In the genomic region with DNA sequence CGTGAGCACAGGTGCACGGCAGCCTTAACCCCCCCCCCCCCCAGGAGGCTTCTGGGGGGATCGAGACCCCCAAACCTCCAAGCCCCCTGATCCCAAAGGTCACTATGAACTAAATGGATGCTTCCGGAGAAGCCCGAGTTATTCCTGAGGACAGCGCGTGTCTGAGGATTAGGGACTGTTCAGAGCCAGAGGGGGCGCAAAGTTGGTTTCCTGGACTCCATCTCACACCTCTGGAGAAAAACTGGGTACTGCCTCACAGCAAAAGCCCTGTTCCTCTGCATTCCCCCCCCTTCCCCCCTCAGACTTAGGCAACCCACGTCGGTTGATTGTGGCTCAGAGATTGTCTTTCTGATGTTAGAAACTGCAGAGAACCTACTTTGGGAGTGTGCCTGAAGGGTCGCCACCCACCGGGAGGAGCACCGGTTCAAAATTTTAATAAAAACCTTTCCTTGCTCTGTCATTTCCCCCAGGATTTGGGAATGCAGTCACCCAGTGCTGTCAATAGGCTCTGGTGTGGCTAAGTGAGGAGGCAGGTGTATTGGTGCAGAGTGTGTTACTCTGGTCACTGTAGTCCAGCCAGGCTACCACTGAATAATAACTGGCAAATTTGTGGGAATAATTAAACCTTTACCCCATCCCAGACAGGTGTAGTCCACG, we compare ENCODE assay signal across 8 mouse cellular contexts. TPM values are rescaled to one million over a fixed set of nuclear protein-coding genes. Genes with fewer than 3 reads are reported as not detected.
A peak's percentile ranks its signal among the peaks of the same experiment; 100 is the strongest.
DNase-seq lines count a peak whose midpoint lies in the region; ATAC-seq and TF ChIP-seq lines count a peak whose summit lies in the region.

No protein-coding gene starts in this region.

- no peak for ATAC-seq in heart, postnatal 0 days (ENCODE audit: insufficient read depth, low read depth)
- ATAC-seq in forebrain, postnatal 0 days, result peak; percentile 34

- H3K4me3 ChIP-seq in heart, postnatal 0 days (ENCODE audit: low read depth, low read length), result peak overlapping the region; percentile 86
- peak overlapping the region; percentile 93 for H3K4me3 ChIP-seq in forebrain, postnatal 0 days (ENCODE audit: low read depth, low read length)
- H3K4me3 ChIP-seq in megakaryocyte, embryonic 14.5 days (replicated peaks), result peak overlapping the region; percentile 99

- no peaks in the 10 kb centered on the region for H3K36me3 ChIP-seq in heart, postnatal 0 days (replicated peaks; ENCODE audit: control insufficient read depth, insufficient read depth, low read length)
- H3K36me3 ChIP-seq in forebrain, postnatal 0 days (ENCODE audit: insufficient read depth), result no peaks in the 10 kb centered on the region
- peaks cover 12% of the 10 kb centered on the region for H3K36me3 ChIP-seq in megakaryocyte, embryonic 14.5 days (replicated peaks; ENCODE audit: low read length)

- no peaks in the 10 kb centered on the region for H3K9me3 ChIP-seq in heart, postnatal 0 days (replicated peaks; ENCODE audit: control insufficient read depth, low read length)
- H3K9me3 ChIP-seq in forebrain, postnatal 0 days (ENCODE audit: low read length), result no peaks in the 10 kb centered on the region
- H3K9me3 ChIP-seq in megakaryocyte, embryonic 14.5 days, result no peaks in the 10 kb centered on the region

- intact Hi-C loops in heart, postnatal 14 days (cut with DNase I), result loop anchor here (5.0 kb wide), 1 partner anchor 88 kb away; no protein-coding TSS in a partner anchor

- TF ChIP-seq CTCF in heart, postnatal 0 days (IDR thresholded peaks at IDR 0.05; ENCODE audit: low read depth), result no peak
- peak; percentile 45 for TF ChIP-seq CTCF in forebrain, postnatal 0 days (IDR thresholded peaks at IDR 0.05; ENCODE audit: low read depth)

- WGBS in heart, postnatal 0 days, result 14% methylated on average over 14 of the region's 14 CpGs
- WGBS in forebrain, postnatal 0 days, result 9% methylated on average over 14 of the region's 14 CpGs

- 0 out of 2 replicates have a peak, but pooled peaks cover 3% of the 10 kb centered on the region for H3K4me1 ChIP-seq in heart, postnatal 0 days (ENCODE audit: control insufficient read depth, insufficient read depth)
- no peaks in the 10 kb centered on the region; the same call in 1 of the 2 replicates for H3K4me1 ChIP-seq in forebrain, postnatal 0 days (ENCODE audit: insufficient read depth)
- peaks cover 72% of the 10 kb centered on the region for H3K4me1 ChIP-seq in megakaryocyte, embryonic 14.5 days

- H3K27ac ChIP-seq in heart, postnatal 0 days (ENCODE audit: low read depth), result peak overlapping the region; percentile 88; the same call in 1 of the 2 replicates
- H3K27ac ChIP-seq in forebrain, postnatal 0 days (ENCODE audit: low read depth, low read length), result peak overlapping the region; percentile 97

- peak overlapping the region; percentile 98 for H3K4me2 ChIP-seq in heart, postnatal 0 days (ENCODE audit: low read depth, low read length)
- peak overlapping the region; percentile 89 for H3K4me2 ChIP-seq in forebrain, postnatal 0 days (ENCODE audit: low read depth)

- no peak for DNase-seq in heart, postnatal 0 days (ENCODE audit: low spot score)
- DNase-seq in heart, postnatal 14 days, result no peak
- peak; percentile 48 for DNase-seq in WW6 (ENCODE audit: low read depth, low spot score)
- no peak for DNase-seq in forebrain, postnatal 0 days
- no peak for DNase-seq in urinary bladder, adult 18-20 months (ENCODE audit: low spot score in 2 of 2)
- no peak for DNase-seq in T-cell, adult 2 months (ENCODE audit: low spot score)
- DNase-seq in adrenal gland, postnatal 10 days, result no peak

- TF ChIP-seq EP300 in heart, postnatal 0 days (IDR thresholded peaks at IDR 0.05; ENCODE audit: low read depth), result no peak

- peak overlapping the region; percentile 83 for H3K9ac ChIP-seq in heart, postnatal 0 days (replicated peaks; ENCODE audit: low read depth, low read length)
- peak overlapping the region; percentile 98 for H3K9ac ChIP-seq in forebrain, postnatal 0 days

- 0 out of 2 replicates have a peak, but pooled peaks cover 8% of the 10 kb centered on the region for H3K27me3 ChIP-seq in heart, postnatal 0 days (ENCODE audit: control insufficient read depth, insufficient read depth, low read length)
- 0 out of 2 replicates have a peak, but pooled peaks cover 5% of the 10 kb centered on the region for H3K27me3 ChIP-seq in forebrain, postnatal 0 days (ENCODE audit: insufficient read depth, low read length)
- H3K27me3 ChIP-seq in megakaryocyte, embryonic 14.5 days (replicated peaks), result no peaks in the 10 kb centered on the region

RNA-seq across cellular contexts. Expression of gene Slc16a6, which starts 0.8 kb away (rescaled TPM):
- total RNA-seq in heart, postnatal 0 days (2014; rRNA removed; ENCODE audit: low replicate concordance), result 11.9 and 13.2 TPM in 2 replicates
- polyA plus RNA-seq in heart, postnatal 0 days (2015; fragmentation: Nextera tagmentation; extraction: Ambion mirVana), result 4.6 and 8.2 TPM in 2 replicates
- total RNA-seq in heart, postnatal 14 days (2021), result 1 to 10 TPM; 7.3 to 7.7 TPM
- 6.8 and 9.8 TPM in 2 replicates for total RNA-seq in forebrain, postnatal 0 days (2014; rRNA removed)
- polyA plus RNA-seq in forebrain, postnatal 0 days (2015; fragmentation: Nextera tagmentation; extraction: Ambion mirVana), result 5.4 and 6.9 TPM in 2 replicates
- 23.4 and 34.7 TPM in 2 replicates for polyA plus RNA-seq in megakaryocyte, embryonic 14.5 days (2012; ENCODE audit: insufficient read depth, low replicate concordance)
- 1 to 10 TPM; 2.7 to 3.9 TPM for total RNA-seq in adrenal gland, postnatal 10 days (2021)

RNA-seq across cellular contexts. Expression of gene Arsg, which starts 1.0 kb away (rescaled TPM):
- total RNA-seq in heart, postnatal 0 days (2014; rRNA removed; ENCODE audit: low replicate concordance), result 4.3 and 5.9 TPM in 2 replicates
- polyA plus RNA-seq in heart, postnatal 0 days (2015; fragmentation: Nextera tagmentation; extraction: Ambion mirVana), result 3.8 and 4.3 TPM in 2 replicates
- total RNA-seq in heart, postnatal 14 days (2021), result 1 to 10 TPM; 2.7 to 2.8 TPM
- 5.3 and 6.5 TPM in 2 replicates for total RNA-seq in forebrain, postnatal 0 days (2014; rRNA removed)
- polyA plus RNA-seq in forebrain, postnatal 0 days (2015; fragmentation: Nextera tagmentation; extraction: Ambion mirVana), result 6.9 and 7.8 TPM in 2 replicates
- 0.88 TPM in 1 of 2 replicates, not detected in the other for polyA plus RNA-seq in megakaryocyte, embryonic 14.5 days (2012; ENCODE audit: insufficient read depth, low replicate concordance)
- 10 to 100 TPM; 10.6 to 14.2 TPM for total RNA-seq in adrenal gland, postnatal 10 days (2021)

RNA-seq across cellular contexts. Expression of gene Amz2, which starts 48.5 kb away (rescaled TPM):
- total RNA-seq in heart, postnatal 0 days (2014; rRNA removed; ENCODE audit: low replicate concordance), result 36.9 and 65.6 TPM in 2 replicates
- polyA plus RNA-seq in heart, postnatal 0 days (2015; fragmentation: Nextera tagmentation; extraction: Ambion mirVana), result 33.7 and 36.2 TPM in 2 replicates
- total RNA-seq in heart, postnatal 14 days (2021), result 10 to 100 TPM; 42.5 to 46.1 TPM
- total RNA-seq in forebrain, postnatal 0 days (2014; rRNA removed), result 200 and 213 TPM in 2 replicates
- 45.5 and 46.2 TPM in 2 replicates for polyA plus RNA-seq in forebrain, postnatal 0 days (2015; fragmentation: Nextera tagmentation; extraction: Ambion mirVana)
- 2.9 and 3.9 TPM in 2 replicates for polyA plus RNA-seq in megakaryocyte, embryonic 14.5 days (2012; ENCODE audit: insufficient read depth, low replicate concordance)
- total RNA-seq in adrenal gland, postnatal 10 days (2021), result 10 to 100 TPM; 38.1 to 48.5 TPM
